Mouse (Mus musculus): Measurements from ENCODE around the gene Axin2. TPM values are rescaled to one million over a fixed set of nuclear protein-coding genes. Genes with fewer than 3 reads are reported as not detected.

Gene Axin2
- polyA plus RNA-seq, 2 experiments: 0.15 to 0.85 TPM

- TF ChIP-seq EP300 (IDR thresholded peaks at IDR 0.05; ENCODE audit: low read depth): no peak
- TF ChIP-seq CTCF (IDR thresholded peaks at IDR 0.05; ENCODE audit: low read depth): no peak
These were observed 35.8 kb downstream of the Axin2 start for GRCm38 (mm10) chr11:108955943-108956342.

GRCm38 (mm10) chr11:108958349-108958748 is 38.2 kb downstream of the Axin2 start:
- no peak for ATAC-seq (ENCODE audit: insufficient read depth)
- WGBS (ENCODE audit: insufficient replicate concordance): 50% methylated on average over 5 of the region's 5 CpGs

More at GRCm38 (mm10) chr11:108955943-108956342, 35.8 kb downstream of the Axin2 start:
- Histone ChIP-seq H3K27ac (no peak overlapping the region), H3K4me1 (replicated peaks; ENCODE audit: control insufficient read depth in 2 of 2, insufficient read depth in 2 of 2, low read length in 1 of 2) (no peaks in the 10 kb centered on the region), H3K4me2 (ENCODE audit: low read depth) (no peak overlapping the region), H3K4me3 (ENCODE audit: insufficient read depth in 1 of 2, low read depth in 2 of 2, low read length in 2 of 2) (no peak overlapping the region), H3K27me3 (ENCODE audit: control insufficient read depth, insufficient read depth, low read length) (no peaks in the 10 kb centered on the region), H3K9me3 (ENCODE audit: control insufficient read depth, low read length) (no peaks in the 10 kb centered on the region), H3K36me3 (replicated peaks; ENCODE audit: control insufficient read depth, insufficient read depth, low read depth) (no peaks in the 10 kb centered on the region), H3K9ac (replicated peaks) (no peak overlapping the region)
- no peak for DNase-seq (ENCODE audit: low read depth in 3 of 3, low spot score in 3 of 3)
- WGBS (ENCODE audit: insufficient replicate concordance): 64% methylated on average over 4 of the region's 4 CpGs
- ATAC-seq (ENCODE audit: insufficient read depth): no peak

GRCm38 (mm10) chr11:108959196-108959595 is 39.0 kb downstream of the Axin2 start:
- Histone ChIP-seq H3K27me3 (ENCODE audit: control insufficient read depth, insufficient read depth, low read length) (no peaks in the 10 kb centered on the region), H3K27ac (no peak overlapping the region), H3K36me3 (replicated peaks; ENCODE audit: control insufficient read depth, insufficient read depth, low read depth) (no peaks in the 10 kb centered on the region), H3K9me3 (ENCODE audit: control insufficient read depth, low read length) (no peaks in the 10 kb centered on the region), H3K4me2 (ENCODE audit: low read depth) (no peak overlapping the region), H3K4me1 (replicated peaks; ENCODE audit: control insufficient read depth in 2 of 2, insufficient read depth in 2 of 2, low read length in 1 of 2) (no peaks in the 10 kb centered on the region), H3K9ac (replicated peaks) (no peak overlapping the region), H3K4me3 (ENCODE audit: insufficient read depth in 1 of 2, low read depth in 2 of 2, low read length in 2 of 2) (no peak overlapping the region)
- DNase-seq (ENCODE audit: low read depth in 3 of 3, low spot score in 3 of 3): no peak
- no peak for ATAC-seq (ENCODE audit: insufficient read depth)
- no peak for TF ChIP-seq EP300 (IDR thresholded peaks at IDR 0.05; ENCODE audit: low read depth)
- no peak for TF ChIP-seq CTCF (IDR thresholded peaks at IDR 0.05; ENCODE audit: low read depth)
- 48% methylated on average over 5 of the region's 5 CpGs for WGBS (ENCODE audit: insufficient replicate concordance)

More at GRCm38 (mm10) chr11:108958349-108958748, 38.2 kb downstream of the Axin2 start:
- TF ChIP-seq CTCF (IDR thresholded peaks at IDR 0.05; ENCODE audit: low read depth): no peak
- no peak for TF ChIP-seq EP300 (IDR thresholded peaks at IDR 0.05; ENCODE audit: low read depth)
- H3K4me3 ChIP-seq (ENCODE audit: insufficient read depth in 1 of 2, low read depth in 2 of 2, low read length in 2 of 2): no peak overlapping the region
- H3K9me3 ChIP-seq (ENCODE audit: control insufficient read depth, low read length): no peaks in the 10 kb centered on the region
- H3K36me3 ChIP-seq (replicated peaks; ENCODE audit: control insufficient read depth, insufficient read depth, low read depth): no peaks in the 10 kb centered on the region
- no peaks in the 10 kb centered on the region for H3K4me1 ChIP-seq (replicated peaks; ENCODE audit: control insufficient read depth in 2 of 2, insufficient read depth in 2 of 2, low read length in 1 of 2)
- H3K27me3 ChIP-seq (ENCODE audit: control insufficient read depth, insufficient read depth, low read length): no peaks in the 10 kb centered on the region
- H3K27ac ChIP-seq: no peak overlapping the region
- H3K9ac ChIP-seq (replicated peaks): no peak overlapping the region
- DNase-seq (ENCODE audit: low read depth in 3 of 3, low spot score in 3 of 3): no peak
- no peak overlapping the region for H3K4me2 ChIP-seq (ENCODE audit: low read depth)

GRCm38 (mm10) chr11:108961651-108962065 is 41.5 kb downstream of the Axin2 start:
- ATAC-seq (ENCODE audit: insufficient read depth) (no peak), DNase-seq (ENCODE audit: low read depth in 3 of 3, low spot score in 3 of 3) (no peak)
- Histone ChIP-seq H3K27ac (no peak overlapping the region), H3K9me3 (ENCODE audit: control insufficient read depth, low read length) (no peaks in the 10 kb centered on the region), H3K4me2 (ENCODE audit: low read depth) (no peak overlapping the region), H3K4me3 (ENCODE audit: insufficient read depth in 1 of 2, low read depth in 2 of 2, low read length in 2 of 2) (no peak overlapping the region), H3K27me3 (ENCODE audit: control insufficient read depth, insufficient read depth, low read length) (no peaks in the 10 kb centered on the region), H3K9ac (replicated peaks) (no peak overlapping the region), H3K36me3 (replicated peaks; ENCODE audit: control insufficient read depth, insufficient read depth, low read depth) (no peaks in the 10 kb centered on the region), H3K4me1 (replicated peaks; ENCODE audit: control insufficient read depth in 2 of 2, insufficient read depth in 2 of 2, low read length in 1 of 2) (no peaks in the 10 kb centered on the region)
- TF ChIP-seq EP300 (IDR thresholded peaks at IDR 0.05; ENCODE audit: low read depth): no peak
- TF ChIP-seq CTCF (IDR thresholded peaks at IDR 0.05; ENCODE audit: low read depth): no peak
- WGBS (ENCODE audit: insufficient replicate concordance): 14% methylated on average over 11 of the region's 11 CpGs

- H3K9ac ChIP-seq (replicated peaks): no peak overlapping the region
- WGBS (ENCODE audit: insufficient replicate concordance): 53% methylated on average over 15 of the region's 15 CpGs
- no peak for ATAC-seq (ENCODE audit: insufficient read depth)
These were observed 43.5 kb downstream of the Axin2 start for GRCm38 (mm10) chr11:108963476-108964232.

More at GRCm38 (mm10) chr11:108963476-108964232, 43.5 kb downstream of the Axin2 start:
- no peak for TF ChIP-seq EP300 (IDR thresholded peaks at IDR 0.05; ENCODE audit: low read depth)
- TF ChIP-seq CTCF (IDR thresholded peaks at IDR 0.05; ENCODE audit: low read depth): no peak
- Histone ChIP-seq H3K4me1 (replicated peaks; ENCODE audit: control insufficient read depth in 2 of 2, insufficient read depth in 2 of 2, low read length in 1 of 2) (no peaks in the 10 kb centered on the region), H3K27me3 (ENCODE audit: control insufficient read depth, insufficient read depth, low read length) (no peaks in the 10 kb centered on the region), H3K36me3 (replicated peaks; ENCODE audit: control insufficient read depth, insufficient read depth, low read depth) (no peaks in the 10 kb centered on the region), H3K4me2 (ENCODE audit: low read depth) (no peak overlapping the region), H3K4me3 (ENCODE audit: insufficient read depth in 1 of 2, low read depth in 2 of 2, low read length in 2 of 2) (no peak overlapping the region), H3K27ac (no peak overlapping the region), H3K9me3 (ENCODE audit: control insufficient read depth, low read length) (no peaks in the 10 kb centered on the region)
- DNase-seq (ENCODE audit: low read depth in 3 of 3, low spot score in 3 of 3): no peak
